Mouse (Mus musculus): Measurements from ENCODE around the gene Fam173a. TPM values are rescaled to one million over a fixed set of nuclear protein-coding genes. Genes with fewer than 3 reads are reported as not detected.

Gene Fam173a
- polyA plus RNA-seq, 1 experiment from 2014 or later = 89.8 TPM

DNA sequence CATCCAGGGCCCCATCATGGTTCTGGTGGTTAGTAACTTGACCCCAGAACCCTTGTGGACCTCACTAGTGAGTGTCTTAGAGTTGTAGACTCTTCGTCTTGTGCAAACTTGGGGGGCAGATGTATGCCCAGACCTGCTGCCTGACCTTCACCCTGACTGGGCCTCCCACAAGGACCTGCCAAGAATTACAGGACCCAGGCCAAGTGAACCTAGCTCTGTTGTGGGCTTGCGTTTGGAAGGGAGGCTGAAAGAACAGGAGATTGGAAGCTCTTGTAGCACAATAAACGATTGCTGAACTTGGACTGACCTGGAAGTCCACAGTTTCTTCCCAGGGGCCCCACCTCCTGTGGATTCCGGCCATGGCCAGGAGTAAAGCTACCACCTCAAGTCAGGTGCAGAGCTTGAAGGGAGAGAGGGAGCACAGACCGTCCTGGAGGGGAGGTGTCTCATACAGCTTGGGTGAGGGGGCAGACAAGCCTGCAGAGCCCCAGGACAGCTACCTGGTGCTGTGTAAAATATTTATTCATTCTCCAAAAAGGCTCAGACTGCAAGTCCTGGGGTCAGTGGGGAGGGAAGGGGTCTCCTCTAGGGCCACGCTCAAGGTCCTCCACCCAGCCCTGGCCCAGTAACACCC lies 41.4 kb upstream of the Fam173a start:
- Histone ChIP-seq H3K4me1 (replicated peaks) (peaks cover 82% of the 10 kb centered on the region), H3K9ac (replicated peaks) (peak overlapping the region; percentile 91), H3K9me3 (no peaks in the 10 kb centered on the region), H3K4me2 (replicated peaks) (peak overlapping the region; percentile 98), H3K36me3 (peaks cover 42% of the 10 kb centered on the region), H3K4me3 (replicated peaks) (peak overlapping the region; percentile 88), H3K27me3 (no peaks in the 10 kb centered on the region), H3K27ac (peak overlapping the region; percentile 95)
- 57% methylated on average over 6 of the region's 6 CpGs for WGBS
- ATAC-seq = no peak

DNA sequence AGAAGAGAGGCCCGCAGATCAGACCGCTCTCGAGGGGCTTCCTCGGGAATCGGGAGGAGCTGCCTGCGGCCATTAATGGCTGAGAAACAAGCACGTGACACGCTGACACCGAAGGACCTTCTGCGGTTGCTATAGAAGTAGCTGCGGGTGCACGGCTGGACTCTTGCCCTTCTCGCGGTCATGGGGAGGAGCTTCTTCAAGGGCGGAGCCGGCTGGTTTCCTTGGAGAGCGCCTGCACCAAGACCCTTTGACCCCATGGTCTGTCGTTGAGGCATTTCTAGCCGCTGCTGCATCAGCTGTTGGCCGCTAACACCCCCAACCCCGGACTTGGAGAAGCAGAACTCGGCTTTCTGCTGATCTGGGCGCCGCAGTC lies 40.6 kb upstream of the Fam173a start, which contains the start of gene Stub1:
Stub1 (minus strand) TSS at position 114 of the 373 bp plus-strand sequence.
- Histone ChIP-seq H3K36me3 (peaks cover 38% of the 10 kb centered on the region), H3K4me1 (replicated peaks) (peaks cover 83% of the 10 kb centered on the region), H3K9me3 (no peaks in the 10 kb centered on the region), H3K9ac (replicated peaks) (peak within 1 kb of the TSS; percentile 91), H3K27ac (peak within 1 kb of the TSS; percentile 95), H3K27me3 (no peaks in the 10 kb centered on the region), H3K4me3 (replicated peaks) (peak within 1 kb of the TSS; percentile 88), H3K4me2 (replicated peaks) (peak within 1 kb of the TSS; percentile 98)
- ATAC-seq = no peak
- under 1% methylated on average over 24 of the region's 24 CpGs for WGBS

DNA sequence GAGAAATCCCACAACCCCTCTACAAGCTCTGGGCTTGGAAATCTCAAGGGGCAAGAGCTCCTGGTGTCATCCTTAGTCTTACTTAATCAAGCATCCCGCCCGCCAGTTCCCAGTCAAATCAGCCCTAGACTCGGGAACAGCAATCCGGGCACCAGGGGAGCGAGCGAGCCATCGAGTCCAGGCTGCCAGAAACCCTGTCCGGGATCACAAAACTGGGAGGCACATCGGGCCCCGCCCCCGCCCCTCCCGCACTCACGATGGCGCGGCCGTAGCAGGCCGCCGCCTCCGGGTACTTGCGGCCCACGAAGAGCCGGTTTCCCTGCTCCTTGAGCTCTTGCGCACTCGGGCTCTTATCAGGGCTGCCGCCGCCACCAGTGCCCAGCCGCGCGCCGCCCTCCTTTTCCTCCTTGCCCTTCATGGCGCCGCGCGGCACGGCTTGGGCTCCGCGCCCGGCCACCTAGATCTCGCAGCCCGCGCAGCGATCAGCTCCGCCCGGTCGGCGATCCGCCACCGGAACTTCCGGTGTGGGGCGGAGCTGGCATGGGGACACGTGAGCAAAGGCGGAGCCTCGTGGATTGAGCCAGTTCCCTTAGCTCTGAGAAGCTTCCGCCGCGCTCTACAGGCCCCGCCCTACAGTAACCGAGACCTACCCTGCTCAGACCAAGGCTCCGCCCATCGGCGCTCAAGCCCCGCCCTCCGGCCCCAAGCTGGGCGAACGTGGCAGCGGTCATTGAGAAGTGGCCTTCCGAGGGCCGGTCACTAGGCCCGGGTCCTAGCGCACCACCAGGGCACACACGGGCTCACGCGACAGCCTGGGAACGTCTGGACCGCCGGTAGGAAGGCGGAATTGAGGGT lies 40.0 kb upstream of the Fam173a start:
- Histone ChIP-seq H3K27me3 (no peaks in the 10 kb centered on the region), H3K4me3 (replicated peaks) (peak overlapping the region; percentile 88), H3K4me2 (replicated peaks) (peak overlapping the region; percentile 98), H3K4me1 (replicated peaks) (peaks cover 83% of the 10 kb centered on the region), H3K9me3 (no peaks in the 10 kb centered on the region), H3K9ac (replicated peaks) (peak overlapping the region; percentile 91), H3K27ac (peak overlapping the region; percentile 95), H3K36me3 (peaks cover 38% of the 10 kb centered on the region)
- under 1% methylated on average over 73 of the region's 77 CpGs for WGBS
- peak; percentile 89 for ATAC-seq

- Histone ChIP-seq H3K4me2 (replicated peaks) (peak overlapping the region; percentile 98), H3K4me3 (replicated peaks) (peak overlapping the region; percentile 88), H3K4me1 (replicated peaks) (peaks cover 83% of the 10 kb centered on the region), H3K27me3 (no peaks in the 10 kb centered on the region), H3K27ac (peak overlapping the region; percentile 95; the same call in 1 of the 2 replicates), H3K9ac (replicated peaks) (peak overlapping the region; percentile 91), H3K9me3 (no peaks in the 10 kb centered on the region), H3K36me3 (peaks cover 48% of the 10 kb centered on the region)
- ATAC-seq = no peak
- 65% methylated on average over 21 of the region's 21 CpGs for WGBS
Observed at GRCm38 (mm10) chr17:25831451-25832281, 39.0 kb upstream of the Fam173a start.

- Histone ChIP-seq H3K4me1 (replicated peaks) (peaks cover 83% of the 10 kb centered on the region), H3K36me3 (peaks cover 55% of the 10 kb centered on the region), H3K27me3 (no peaks in the 10 kb centered on the region), H3K27ac (no peak overlapping the region), H3K4me2 (replicated peaks) (peak overlapping the region; percentile 98), H3K9ac (replicated peaks) (peak overlapping the region; percentile 91; the same call in 1 of the 2 replicates), H3K9me3 (no peaks in the 10 kb centered on the region), H3K4me3 (replicated peaks) (peak overlapping the region; percentile 53)
- WGBS = 87% methylated on average over 14 of the region's 14 CpGs
- ATAC-seq = no peak
Observed at GRCm38 (mm10) chr17:25830806-25831431, 38.2 kb upstream of the Fam173a start.

DNA sequence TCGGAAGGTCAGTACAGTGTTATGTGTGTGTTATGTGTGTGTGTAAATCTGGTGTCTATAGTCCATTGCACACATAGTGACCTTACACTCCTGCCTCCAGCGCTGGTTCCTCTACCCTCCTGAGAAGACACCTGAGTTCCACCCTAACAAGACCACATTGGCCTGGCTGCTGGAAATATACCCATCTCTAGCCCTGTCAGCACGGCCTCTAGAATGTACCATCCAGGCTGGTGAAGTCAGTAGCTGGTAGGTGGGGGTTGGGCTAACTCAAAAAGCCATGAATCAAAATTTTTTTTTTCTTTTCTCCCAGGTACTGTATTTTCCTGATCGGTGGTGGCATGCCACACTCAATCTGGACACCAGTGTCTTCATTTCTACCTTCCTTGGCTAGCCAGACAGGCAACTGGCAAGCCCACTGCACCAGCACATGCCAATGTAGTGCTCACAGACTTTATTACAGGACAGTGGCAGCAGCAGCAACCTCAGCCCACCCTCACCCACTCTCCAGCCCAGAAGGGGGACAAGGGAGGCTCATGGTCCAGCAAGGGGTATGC lies 37.6 kb upstream of the Fam173a start:
- 88% methylated on average over 4 of the region's 4 CpGs for WGBS
- peaks cover 58% of the 10 kb centered on the region for H3K36me3 ChIP-seq
- H3K9ac ChIP-seq (replicated peaks) = no peak overlapping the region
- H3K27me3 ChIP-seq = no peaks in the 10 kb centered on the region
- H3K4me2 ChIP-seq (replicated peaks) = peak overlapping the region; percentile 98
- H3K4me3 ChIP-seq (replicated peaks) = peak overlapping the region; percentile 53
- peaks cover 82% of the 10 kb centered on the region for H3K4me1 ChIP-seq (replicated peaks)
- no peaks in the 10 kb centered on the region for H3K9me3 ChIP-seq
- no peak for ATAC-seq
- no peak overlapping the region for H3K27ac ChIP-seq

- peaks cover 82% of the 10 kb centered on the region for H3K4me1 ChIP-seq (replicated peaks)
- ATAC-seq = no peak
- H3K27me3 ChIP-seq = no peaks in the 10 kb centered on the region
- H3K4me3 ChIP-seq (replicated peaks) = peak overlapping the region; percentile 53
- H3K9me3 ChIP-seq = no peaks in the 10 kb centered on the region
- peaks cover 51% of the 10 kb centered on the region for H3K36me3 ChIP-seq
- peak overlapping the region; percentile 92 for H3K27ac ChIP-seq
- WGBS = 47% methylated on average over 8 of the region's 8 CpGs
- H3K9ac ChIP-seq (replicated peaks) = peak overlapping the region; percentile 81
- peak overlapping the region; percentile 95 for H3K4me2 ChIP-seq (replicated peaks)
Observed at GRCm38 (mm10) chr17:25829558-25830017, 36.9 kb upstream of the Fam173a start.

- peaks cover 51% of the 10 kb centered on the region for H3K36me3 ChIP-seq
- H3K4me2 ChIP-seq (replicated peaks) = peak within 1 kb of the TSS; percentile 95
- under 1% methylated on average over 32 of the region's 32 CpGs for WGBS
- ATAC-seq = peak; percentile 58
- H3K4me3 ChIP-seq (replicated peaks) = peak within 1 kb of the TSS; percentile 53
- H3K27me3 ChIP-seq = no peaks in the 10 kb centered on the region
- peaks cover 82% of the 10 kb centered on the region for H3K4me1 ChIP-seq (replicated peaks)
- H3K9me3 ChIP-seq = no peaks in the 10 kb centered on the region
- H3K9ac ChIP-seq (replicated peaks) = peak within 1 kb of the TSS; percentile 81
- peak within 1 kb of the TSS; percentile 92 for H3K27ac ChIP-seq
Observed at GRCm38 (mm10) chr17:25828712-25829557, 36.2 kb upstream of the Fam173a start, which contains the start of gene Jmjd8. Gene Jmjd8 (plus strand): TSS chr17:25828867.

- Histone ChIP-seq H3K4me1 (replicated peaks) (peaks cover 79% of the 10 kb centered on the region), H3K27me3 (no peaks in the 10 kb centered on the region), H3K36me3 (peaks cover 51% of the 10 kb centered on the region), H3K9ac (replicated peaks) (peak overlapping the region; percentile 81), H3K27ac (peak overlapping the region; percentile 92), H3K9me3 (no peaks in the 10 kb centered on the region), H3K4me3 (replicated peaks) (peak overlapping the region; percentile 53), H3K4me2 (replicated peaks) (peak overlapping the region; percentile 95)
- 87% methylated on average over 8 of the region's 8 CpGs for WGBS
- no peak for ATAC-seq
Observed at GRCm38 (mm10) chr17:25828223-25828594, 35.5 kb upstream of the Fam173a start.

DNA sequence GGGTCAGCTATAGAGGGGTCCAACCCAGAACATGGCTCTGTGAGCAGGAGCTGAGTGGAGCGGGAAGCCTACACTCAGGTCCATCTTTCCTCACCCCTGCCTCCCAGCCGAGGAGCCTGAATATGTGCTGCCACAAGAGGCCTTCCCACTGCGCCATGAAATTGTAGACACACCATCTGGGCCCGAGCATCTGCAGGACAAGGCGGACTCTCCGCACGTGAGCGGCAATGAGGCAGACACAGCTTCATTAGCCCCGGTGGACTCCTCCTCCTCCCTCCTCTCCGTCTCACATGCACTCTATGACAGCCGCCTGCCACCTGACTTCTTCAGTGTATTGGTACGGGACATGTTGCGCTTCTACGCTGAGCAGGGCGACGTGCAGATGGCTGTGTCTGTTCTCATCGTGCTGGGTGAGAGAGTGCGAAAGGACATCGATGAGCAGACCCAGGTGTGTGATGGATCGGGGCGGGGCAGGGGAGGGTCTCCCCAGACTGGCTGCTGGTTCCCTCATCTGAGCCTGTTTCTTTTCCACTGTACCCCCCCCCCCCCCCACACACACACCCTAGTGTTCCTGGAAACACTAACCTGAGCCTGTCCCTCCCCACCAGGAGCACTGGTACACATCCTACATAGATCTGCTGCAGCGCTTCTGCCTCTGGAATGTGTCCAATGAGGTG lies 35.0 kb upstream of the Fam173a start:
- Histone ChIP-seq H3K4me2 (replicated peaks) (peak overlapping the region; percentile 95; the same call in 1 of the 2 replicates), H3K4me3 (replicated peaks) (peak overlapping the region; percentile 53; the same call in 1 of the 2 replicates), H3K36me3 (peaks cover 51% of the 10 kb centered on the region), H3K4me1 (replicated peaks) (peaks cover 82% of the 10 kb centered on the region), H3K27me3 (no peaks in the 10 kb centered on the region), H3K9ac (replicated peaks) (no peak overlapping the region; the same call in none of the 2 replicates), H3K9me3 (no peaks in the 10 kb centered on the region), H3K27ac (no peak overlapping the region)
- ATAC-seq = no peak
- WGBS = 92% methylated on average over 22 of the region's 22 CpGs
